Mouse (Mus musculus): ENCODE measurements around the gene Mixl1. TPM values are rescaled to one million over a fixed set of nuclear protein-coding genes. Genes with fewer than 3 reads are reported as not detected.
A peak's percentile ranks its signal among the peaks of the same experiment; 100 is the strongest.

Mixl1 gene
- not detected for total RNA-seq (2022)

- DNase-seq (ENCODE audit: low spot score in 2 of 2) = no peak
These were observed at the start of gene Mixl1 for GRCm38 (mm10) chr1:180696626-180697352. Gene Mixl1 (minus strand): TSS chr1:180697034.

- DNase-seq (ENCODE audit: low spot score in 2 of 2) = no peak
These were observed 32.4 kb upstream of the Mixl1 start for GRCm38 (mm10) chr1:180729231-180729630.

GRCm38 (mm10) chr1:180726183-180726582 is 29.3 kb upstream of the Mixl1 start:
- DNase-seq (ENCODE audit: low spot score in 2 of 2) = peak in 1 of 2 experiments; percentile 7

- peak; percentile 79 to 87 for DNase-seq (ENCODE audit: low spot score in 2 of 2)
These were observed 28.9 kb upstream of the Mixl1 start, which contains the start of gene Acbd3 for GRCm38 (mm10) chr1:180725704-180726179. Gene Acbd3 (plus strand): TSS chr1:180726043.

- no peak for DNase-seq (ENCODE audit: low spot score in 2 of 2)
These were observed 26.9 kb upstream of the Mixl1 start for GRCm38 (mm10) chr1:180723701-180724238.

- DNase-seq (ENCODE audit: low spot score in 2 of 2) = no peak
These were observed 25.8 kb upstream of the Mixl1 start for GRCm38 (mm10) chr1:180722608-180723007.

GRCm38 (mm10) chr1:180719951-180720689 is 23.3 kb upstream of the Mixl1 start:
- DNase-seq (ENCODE audit: low spot score in 2 of 2) = peak; percentile 64 to 70

GRCm38 (mm10) chr1:180719483-180719882 is 22.6 kb upstream of the Mixl1 start:
- no peak for DNase-seq (ENCODE audit: low spot score in 2 of 2)

- DNase-seq (ENCODE audit: low spot score in 2 of 2) = no peak
These were observed 21.9 kb upstream of the Mixl1 start for GRCm38 (mm10) chr1:180718756-180719155.

- DNase-seq (ENCODE audit: low spot score in 2 of 2) = no peak
These were observed 12.3 kb upstream of the Mixl1 start for GRCm38 (mm10) chr1:180708935-180709776.

GRCm38 (mm10) chr1:180707813-180708212 is 11.0 kb upstream of the Mixl1 start:
- no peak for DNase-seq (ENCODE audit: low spot score in 2 of 2)

- DNase-seq (ENCODE audit: low spot score in 2 of 2) = no peak
These were observed 10.5 kb upstream of the Mixl1 start for GRCm38 (mm10) chr1:180707368-180707767.

GRCm38 (mm10) chr1:180703400-180703799 is 6.6 kb upstream of the Mixl1 start:
- no peak for DNase-seq (ENCODE audit: low spot score in 2 of 2)

- DNase-seq (ENCODE audit: low spot score in 2 of 2) = no peak
These were observed 1.2 kb upstream of the Mixl1 start for GRCm38 (mm10) chr1:180698063-180698462.

- no peak for DNase-seq (ENCODE audit: low spot score in 2 of 2)
These were observed 5.5 kb downstream of the Mixl1 start for GRCm38 (mm10) chr1:180691284-180691683.

Other genes starting within 250 kb of the Mixl1 start
- under 1 TPM; 0.12 to 0.75 (median 0.56) TPM for gene Stum, start 213.5 kb downstream of the Mixl1 start, total RNA-seq (2022)
- gene Parp1, start 128.1 kb downstream of the Mixl1 start, total RNA-seq (2022) = 10 to 100 TPM; 52.8 to 68.4 (median 58.4) TPM
- gene Lin9, start 55.9 kb downstream of the Mixl1 start, total RNA-seq (2022) = 1 to 10 TPM; 3.6 to 4.6 (median 4.1) TPM
- 10 to 100 TPM; 10.2 to 15.0 (median 13.6) TPM for gene Acbd3, start 29.0 kb upstream of the Mixl1 start, total RNA-seq (2022)
- 100 to 1,000 TPM; 274 to 310 (median 289) TPM for gene H3f3a, start 116.9 kb upstream of the Mixl1 start, total RNA-seq (2022)
- 1 to 10 TPM; 6.8 to 8.4 (median 7.6) TPM for gene Sde2, start 154.1 kb upstream of the Mixl1 start, total RNA-seq (2022)
- gene Lefty2, start 196.1 kb upstream of the Mixl1 start, total RNA-seq (2022) = not detected
- gene Pycr2, start 207.3 kb upstream of the Mixl1 start, total RNA-seq (2022) = 10 to 100 TPM in 3 of 4 experiments, 1 to 10 TPM in 1; 9.3 to 11.4 (median 10.8) TPM
- gene Lefty1, start 238.0 kb upstream of the Mixl1 start, total RNA-seq (2022) = under 1 TPM in 3 of 4 experiments, not detected in 1; 0.19 to 0.34 (median 0.24) TPM
- gene Tmem63a, start 245.3 kb upstream of the Mixl1 start, total RNA-seq (2022) = 10 to 100 TPM; 14.9 to 18.2 (median 16.2) TPM

All from gastrocnemius, adult 8-10 months (tissue).